In genomic region chr13:95614757-95615156, GRCm38 (mm10) we compare ENCODE assay signal across 11 mouse cellular contexts. TPM values are rescaled to one million over a fixed set of nuclear protein-coding genes. Genes with fewer than 3 reads are reported as not detected.
A peak's percentile ranks its signal among the peaks of the same experiment; 100 is the strongest.
DNase-seq lines count a peak whose midpoint lies in the region; ATAC-seq and TF ChIP-seq lines count a peak whose summit lies in the region.
"Had no signal": no experiment of that assay in that cellular context is flagged by ENCODE, and none has a peak within 500 bp of the region (broad histone marks: within the 10 kb centered on the region; RNA-seq: fewer than 3 reads in every experiment).

No protein-coding gene starts in this region.

- H3K4me1 ChIP-seq in heart, embryonic 13.5 days = peaks cover 69% of the 10 kb centered on the region
- peaks cover 34% of the 10 kb centered on the region for H3K4me1 ChIP-seq in midbrain, embryonic 12.5 days
- H3K4me1 ChIP-seq in midbrain, postnatal 0 days (ENCODE audit: insufficient read depth, low read length) = no peaks in the 10 kb centered on the region
- H3K4me1 ChIP-seq in heart, embryonic 16.5 days (ENCODE audit: control insufficient read depth, insufficient read depth, low read length) = peaks cover 48% of the 10 kb centered on the region
- peaks cover 7% of the 10 kb centered on the region for H3K4me1 ChIP-seq in stomach, embryonic 15.5 days

- intact Hi-C loops in heart, postnatal 25 days (cut with DNase I) = loop anchor here (5.0 kb wide), 2 partner anchors 47 to 53 kb away; no protein-coding TSS in a partner anchor

- no peak for DNase-seq in heart, postnatal 25 days (ENCODE audit: low spot score)
- DNase-seq in midbrain, postnatal 0 days (ENCODE audit: low spot score) = no peak
- DNase-seq in B cell, adult 2 months = no peak
- no peak for DNase-seq in ovary, adult 18-20 months (ENCODE audit: low spot score)
- DNase-seq: lung, postnatal 4 days; thymus, postnatal 14 days had no signal

- peak overlapping the region; percentile 87 for H3K4me3 ChIP-seq in heart, embryonic 13.5 days
- H3K4me3 ChIP-seq in midbrain, embryonic 12.5 days = no peak overlapping the region
- no peak overlapping the region for H3K4me3 ChIP-seq in midbrain, postnatal 0 days (ENCODE audit: low read depth, low read length)
- H3K4me3 ChIP-seq in heart, embryonic 16.5 days (ENCODE audit: low read length) = peak overlapping the region; percentile 13
- no peak overlapping the region; the same call in 1 of the 2 replicates for H3K4me3 ChIP-seq in stomach, embryonic 15.5 days (replicated peaks)

- no peak for TF ChIP-seq CTCF in midbrain, postnatal 0 days (IDR thresholded peaks at IDR 0.05)

- peak overlapping the region; percentile 43 for H3K27ac ChIP-seq in heart, embryonic 13.5 days (replicated peaks)
- H3K27ac ChIP-seq in midbrain, embryonic 12.5 days (replicated peaks) = 0 out of 2 replicates have a peak overlapping the region, but pooled peaks have one; percentile 10
- H3K27ac ChIP-seq in midbrain, postnatal 0 days (ENCODE audit: low read depth, low read length) = no peak overlapping the region
- peak overlapping the region; percentile 25 for H3K27ac ChIP-seq in heart, embryonic 16.5 days (ENCODE audit: low read length)
- no peak overlapping the region for H3K27ac ChIP-seq in stomach, embryonic 15.5 days

- ATAC-seq in heart, embryonic 13.5 days (ENCODE audit: extremely low read depth, insufficient number of reproducible peaks, low FRiP score, low TSS enrichment) = no peak
- no peak for ATAC-seq in midbrain, embryonic 12.5 days (ENCODE audit: low FRiP score, low read depth)
- ATAC-seq in midbrain, postnatal 0 days (ENCODE audit: low FRiP score) = no peak
- ATAC-seq in heart, embryonic 16.5 days (replicated peaks; ENCODE audit: extremely low read depth, insufficient read depth, low FRiP score) = no peak
- ATAC-seq in stomach, embryonic 15.5 days (ENCODE audit: insufficient read depth, low FRiP score, low read depth) = no peak

- H3K9ac ChIP-seq in heart, embryonic 13.5 days = peak overlapping the region; percentile 67
- H3K9ac ChIP-seq in midbrain, embryonic 12.5 days (replicated peaks) = no peak overlapping the region
- no peak overlapping the region for H3K9ac ChIP-seq in midbrain, postnatal 0 days (replicated peaks; ENCODE audit: low read length, poor library complexity, severe bottlenecking)
- peak overlapping the region; percentile 20; the same call in 1 of the 2 replicates for H3K9ac ChIP-seq in heart, embryonic 16.5 days (ENCODE audit: low read length)
- H3K9ac ChIP-seq in stomach, embryonic 15.5 days = no peak overlapping the region

- peaks cover 28% of the 10 kb centered on the region for H3K36me3 ChIP-seq in heart, embryonic 13.5 days
- H3K36me3 ChIP-seq in midbrain, embryonic 12.5 days = peaks cover 17% of the 10 kb centered on the region
- H3K36me3 ChIP-seq in midbrain, postnatal 0 days (ENCODE audit: insufficient read depth, low read length) = no peaks in the 10 kb centered on the region
- H3K36me3 ChIP-seq in heart, embryonic 16.5 days (ENCODE audit: control insufficient read depth, insufficient read depth) = no peaks in the 10 kb centered on the region
- no peaks in the 10 kb centered on the region for H3K36me3 ChIP-seq in stomach, embryonic 15.5 days
- H3K36me3 ChIP-seq: G1E had no signal

- no peaks in the 10 kb centered on the region for H3K27me3 ChIP-seq in heart, embryonic 13.5 days (replicated peaks)
- no peaks in the 10 kb centered on the region for H3K27me3 ChIP-seq in midbrain, embryonic 12.5 days
- no peaks in the 10 kb centered on the region for H3K27me3 ChIP-seq in midbrain, postnatal 0 days (ENCODE audit: insufficient read depth, low read length)
- no peaks in the 10 kb centered on the region for H3K27me3 ChIP-seq in heart, embryonic 16.5 days (ENCODE audit: control insufficient read depth, insufficient read depth, low read length)
- no peaks in the 10 kb centered on the region for H3K27me3 ChIP-seq in stomach, embryonic 15.5 days (replicated peaks)

- H3K9me3 ChIP-seq in heart, embryonic 13.5 days = no peaks in the 10 kb centered on the region
- H3K9me3 ChIP-seq in midbrain, embryonic 12.5 days = no peaks in the 10 kb centered on the region
- H3K9me3 ChIP-seq in midbrain, postnatal 0 days (ENCODE audit: low read length) = no peaks in the 10 kb centered on the region
- no peaks in the 10 kb centered on the region for H3K9me3 ChIP-seq in heart, embryonic 16.5 days (replicated peaks; ENCODE audit: control insufficient read depth, low read length)
- H3K9me3 ChIP-seq in stomach, embryonic 15.5 days = no peaks in the 10 kb centered on the region

- WGBS in heart, embryonic 13.5 days = 56% methylated on average over 6 of the region's 6 CpGs
- 70% methylated on average over 6 of the region's 6 CpGs for WGBS in midbrain, embryonic 12.5 days
- WGBS in midbrain, postnatal 0 days = 75% methylated on average over 6 of the region's 6 CpGs
- WGBS in heart, embryonic 16.5 days = 61% methylated on average over 6 of the region's 6 CpGs
- WGBS in stomach, embryonic 15.5 days = 63% methylated on average over 6 of the region's 6 CpGs

- H3K4me2 ChIP-seq in heart, embryonic 13.5 days = peak overlapping the region; percentile 88
- peak overlapping the region; percentile 3; the same call in 1 of the 2 replicates for H3K4me2 ChIP-seq in midbrain, embryonic 12.5 days (replicated peaks)
- no peak overlapping the region for H3K4me2 ChIP-seq in midbrain, postnatal 0 days (ENCODE audit: low read depth, low read length, poor library complexity, severe bottlenecking)
- peak overlapping the region; percentile 4 for H3K4me2 ChIP-seq in heart, embryonic 16.5 days (ENCODE audit: low read depth, low read length)
- peak overlapping the region; percentile 10; the same call in 1 of the 2 replicates for H3K4me2 ChIP-seq in stomach, embryonic 15.5 days

RNA-seq across cellular contexts. Expression of gene F2r, which starts 3.5 kb away (rescaled TPM):
- 124 and 129 TPM in 2 replicates for polyA plus RNA-seq in heart, embryonic 13.5 days (2015; fragmentation: Nextera tagmentation; extraction: Ambion mirVana)
- total RNA-seq in heart, postnatal 25 days (2021) = 10 to 100 TPM; 21.6 to 23.1 TPM
- polyA plus RNA-seq in midbrain, embryonic 12.5 days (2016; fragmentation: Nextera tagmentation; extraction: Ambion mirVana) = 106 and 110 TPM in 2 replicates
- 36.3 and 48.3 TPM in 2 replicates for total RNA-seq in midbrain, postnatal 0 days (2014; rRNA removed)
- 27.3 and 28.8 TPM in 2 replicates for polyA plus RNA-seq in midbrain, postnatal 0 days (2015; fragmentation: Nextera tagmentation; extraction: Ambion mirVana)
- 96.3 and 107 TPM in 2 replicates for polyA plus RNA-seq in heart, embryonic 16.5 days (2015; fragmentation: Nextera tagmentation; extraction: Ambion mirVana)
- polyA plus RNA-seq in stomach, embryonic 15.5 days (2015; fragmentation: Nextera tagmentation; extraction: Ambion mirVana) = 67.5 and 68.7 TPM in 2 replicates
- total RNA-seq: G1E had no signal

Comparison
In these comparisons a context has a peak if more than half of its experiments do, and no peak if none do; other contexts are left out.
1. H3K27ac ChIP-seq: peak in heart, embryonic 13.5 days (single experiment), midbrain, embryonic 12.5 days (single experiment) and heart, embryonic 16.5 days (single experiment); none in midbrain, postnatal 0 days (single experiment) and stomach, embryonic 15.5 days (single experiment).
2. H3K4me3 ChIP-seq: peak in heart, embryonic 13.5 days (single experiment) and heart, embryonic 16.5 days (single experiment); none in midbrain, embryonic 12.5 days (single experiment), midbrain, postnatal 0 days (single experiment) and stomach, embryonic 15.5 days (single experiment).
3. H3K9ac ChIP-seq: peak in heart, embryonic 13.5 days (single experiment) and heart, embryonic 16.5 days (single experiment); none in midbrain, embryonic 12.5 days (single experiment), midbrain, postnatal 0 days (single experiment) and stomach, embryonic 15.5 days (single experiment).